Mouse (Mus musculus): ENCODE measurements around the gene E130309D02Rik. TPM values are rescaled to one million over a fixed set of nuclear protein-coding genes. Genes with fewer than 3 reads are reported as not detected.

E130309D02Rik gene
- polyA plus RNA-seq, 2 experiments from 2014 or later = 5.5 to 8.5 TPM

- no peak for ATAC-seq
These were observed 49.8 kb downstream of the E130309D02Rik start for GRCm38 (mm10) chr5:143265409-143265808.

- ATAC-seq = no peak
These were observed 50.5 kb downstream of the E130309D02Rik start for GRCm38 (mm10) chr5:143264689-143265088.

GRCm38 (mm10) chr5:143261636-143262035 lies 53.5 kb downstream of the E130309D02Rik start:
- ATAC-seq = no peak

DNA sequence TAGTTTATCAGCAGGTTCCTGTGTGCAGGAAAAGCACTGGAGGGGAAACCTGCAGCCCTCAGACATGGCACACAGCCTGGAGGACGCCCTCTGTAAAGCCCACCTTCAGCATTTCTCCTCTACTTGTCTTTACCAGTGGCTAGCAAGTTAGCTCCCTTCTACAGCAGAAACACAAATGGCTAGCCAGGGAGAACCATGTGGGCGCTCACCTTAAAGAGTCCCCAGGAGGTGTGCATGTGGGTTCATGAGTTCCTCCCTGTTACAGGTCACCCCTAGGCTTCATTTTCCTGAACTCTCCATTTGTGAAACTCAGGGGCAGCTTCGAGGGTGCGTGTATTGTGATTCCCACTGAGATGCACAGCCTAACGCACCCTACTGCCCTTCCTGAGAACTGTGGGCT lies 59.4 kb downstream of the E130309D02Rik start:
- no peak for ATAC-seq

DNA sequence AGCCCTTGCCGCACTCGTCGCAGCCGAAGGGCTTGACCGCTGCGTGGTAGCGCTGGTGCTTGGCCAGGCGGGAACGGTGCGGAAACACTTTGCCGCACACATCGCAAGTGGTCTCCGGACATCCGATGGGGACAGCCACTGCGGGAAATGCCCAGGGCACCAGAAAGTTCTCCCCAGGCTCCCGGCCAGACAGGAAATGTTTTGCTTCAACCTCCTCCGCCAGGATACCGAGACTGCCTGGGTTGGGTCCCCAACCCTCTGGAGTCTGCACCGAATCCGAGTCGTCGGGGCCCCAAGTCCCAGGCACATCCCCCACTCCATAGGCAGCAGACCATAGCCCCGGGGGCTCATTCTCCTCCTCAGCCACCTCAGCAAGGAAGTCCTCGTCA lies 60.0 kb downstream of the E130309D02Rik start:
- no peak for ATAC-seq

- no peak for ATAC-seq
These were observed 60.6 kb downstream of the E130309D02Rik start for GRCm38 (mm10) chr5:143254487-143255130.

DNA sequence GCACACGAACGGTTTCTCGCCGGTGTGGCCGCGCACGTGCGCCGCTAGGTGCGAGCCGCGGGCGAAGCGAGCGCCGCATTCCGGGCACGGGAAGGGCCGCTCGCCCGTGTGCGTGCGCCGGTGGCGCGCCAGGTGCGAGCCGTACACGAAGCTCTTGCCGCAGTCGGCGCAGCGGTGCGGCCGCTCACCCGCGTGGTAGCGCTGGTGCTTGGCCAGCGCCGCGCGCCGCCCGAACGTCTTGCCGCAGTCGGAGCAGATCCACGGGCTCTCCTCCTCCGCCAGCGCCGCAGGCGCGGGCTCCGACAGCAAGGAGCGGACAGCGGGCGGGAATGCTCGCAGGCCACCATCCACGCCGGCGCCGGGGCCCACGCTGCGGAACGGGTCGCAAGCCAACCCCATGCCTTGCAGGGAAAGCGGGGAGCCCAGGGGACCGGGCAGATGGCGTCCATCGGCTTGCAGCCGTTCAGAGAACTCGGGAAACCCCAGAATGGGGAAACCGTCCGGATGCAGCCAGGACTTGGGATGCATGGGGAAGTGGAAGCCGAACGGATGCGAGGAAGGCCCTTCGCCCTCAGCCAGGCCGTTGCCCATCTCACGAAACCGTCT lies 61.2 kb downstream of the E130309D02Rik start:
- ATAC-seq = no peak

- no peak for ATAC-seq
These were observed 61.8 kb downstream of the E130309D02Rik start for GRCm38 (mm10) chr5:143253186-143253880.

- no peak for ATAC-seq
These were observed 62.4 kb downstream of the E130309D02Rik start for GRCm38 (mm10) chr5:143252791-143253185.

DNA sequence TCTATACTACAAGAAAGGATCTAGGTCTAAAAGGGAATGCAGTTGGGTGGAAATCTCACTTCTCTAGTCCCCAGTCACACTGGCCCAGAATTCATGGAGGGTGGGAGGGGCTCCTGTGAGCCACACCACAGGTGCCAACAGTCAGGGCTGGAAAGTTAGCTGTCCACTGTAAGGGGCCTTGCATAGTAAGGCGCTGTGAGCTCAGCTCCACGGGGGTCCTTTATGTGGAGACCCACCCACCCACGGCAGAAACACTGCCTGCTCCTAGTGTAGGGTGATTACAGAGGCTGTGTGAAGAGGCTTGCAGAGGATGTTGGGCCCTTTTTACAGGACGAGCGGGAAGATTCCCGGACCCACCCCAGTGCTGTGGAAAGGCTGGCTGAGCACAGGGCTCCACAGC lies 63.1 kb downstream of the E130309D02Rik start:
- ATAC-seq = no peak

Other genes with a start within 250 kb of the E130309D02Rik start
- gene Rnf216, start 202.4 kb downstream of the E130309D02Rik start, polyA plus RNA-seq (2017; shearing (Covaris generic)) = 10 to 100 TPM; 28.7 to 30.4 TPM
- not detected for gene Olfr718-ps1, start 167.8 kb downstream of the E130309D02Rik start, polyA plus RNA-seq (2017; shearing (Covaris generic))
- 1 to 10 TPM; 6.7 to 8.8 TPM for gene Rbak, start 134.6 kb downstream of the E130309D02Rik start, polyA plus RNA-seq (2017; shearing (Covaris generic))
- under 1 TPM in 1 of 2 experiments, not detected in 1; 0.29 TPM for gene Spdye4b, start 134.3 kb downstream of the E130309D02Rik start, polyA plus RNA-seq (2017; shearing (Covaris generic))
- gene Spdye4a, start 88.5 kb downstream of the E130309D02Rik start, polyA plus RNA-seq (2017; shearing (Covaris generic)) = not detected
- gene Zfp12, start 80.2 kb downstream of the E130309D02Rik start, polyA plus RNA-seq (2017; shearing (Covaris generic)) = 1 to 10 TPM; 2.8 to 3.0 TPM
- under 1 TPM; 0.19 to 0.25 TPM for gene Zfp316, start 45.3 kb downstream of the E130309D02Rik start, polyA plus RNA-seq (2017; shearing (Covaris generic))
- gene Zfp853, start 21.7 kb downstream of the E130309D02Rik start, polyA plus RNA-seq (2017; shearing (Covaris generic)) = not detected
- 10 to 100 TPM; 63.7 to 68.0 TPM for gene Zdhhc4, start 13.9 kb upstream of the E130309D02Rik start, polyA plus RNA-seq (2017; shearing (Covaris generic))
- gene Grid2ip, start 42.0 kb upstream of the E130309D02Rik start, polyA plus RNA-seq (2017; shearing (Covaris generic)) = not detected
- 10 to 100 TPM; 71.0 to 76.8 TPM for gene Kdelr2, start 88.5 kb upstream of the E130309D02Rik start, polyA plus RNA-seq (2017; shearing (Covaris generic))
- 10 to 100 TPM in 1 of 2 experiments, 1 to 10 TPM in 1; 8.5 to 10.6 TPM for gene Daglb, start 149.2 kb upstream of the E130309D02Rik start, polyA plus RNA-seq (2017; shearing (Covaris generic))
- gene Rac1, start 212.7 kb upstream of the E130309D02Rik start, polyA plus RNA-seq (2017; shearing (Covaris generic)) = 10 to 100 TPM; 63.1 to 70.0 TPM